16 mouse cellular contexts compared by ENCODE assay signal in the genomic region with DNA sequence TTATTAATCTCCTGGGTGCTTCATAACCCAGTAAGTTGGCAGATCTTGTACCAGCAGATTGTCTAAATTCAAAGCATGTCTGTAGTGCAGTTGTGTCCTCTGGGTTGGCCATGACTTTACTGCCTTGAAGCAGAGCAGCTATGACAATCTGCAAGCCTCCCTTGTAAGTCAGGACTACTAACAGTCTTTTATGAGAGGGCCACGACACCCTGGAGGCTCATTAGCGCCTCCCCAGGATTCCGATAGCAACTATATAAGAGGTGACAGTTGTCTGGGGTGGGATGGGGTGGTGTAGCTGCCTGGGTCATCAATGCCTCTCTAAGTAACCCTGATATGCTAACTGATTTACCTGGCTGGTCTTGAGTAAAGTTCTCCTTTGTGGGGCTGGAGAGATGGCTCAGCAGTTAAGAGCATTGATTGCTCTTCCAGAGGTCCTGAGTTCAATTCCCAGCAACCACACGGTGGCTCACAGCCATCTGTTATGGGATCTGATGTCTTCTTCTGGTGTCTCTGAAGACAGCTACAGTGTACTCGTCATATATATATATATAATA. TPM values are rescaled to one million over a fixed set of nuclear protein-coding genes. Genes with fewer than 3 reads are reported as not detected.
DNase-seq lines count a peak whose midpoint lies in the region; ATAC-seq and TF ChIP-seq lines count a peak whose summit lies in the region.
"Had no signal": no experiment of that assay in that cellular context is flagged by ENCODE, and none has a peak within 500 bp of the region (broad histone marks: within the 10 kb centered on the region; RNA-seq: fewer than 3 reads in every experiment).

No protein-coding gene starts in this region.

- TF ChIP-seq EP300 in heart, postnatal 0 days (IDR thresholded peaks at IDR 0.05; ENCODE audit: low read depth): no peak

- H3K4me3 ChIP-seq in heart, postnatal 0 days (ENCODE audit: low read depth, low read length): no peak overlapping the region
- H3K4me3 ChIP-seq in lung, embryonic 14.5 days (ENCODE audit: low read depth, low read length): no peak overlapping the region
- H3K4me3 ChIP-seq in stomach, embryonic 16.5 days (replicated peaks; ENCODE audit: low read length): no peak overlapping the region
- H3K4me3 ChIP-seq: forebrain, embryonic 15.5 days; myocyte had no signal

- H3K36me3 ChIP-seq in heart, postnatal 0 days (replicated peaks; ENCODE audit: control insufficient read depth, insufficient read depth, low read length): no peaks in the 10 kb centered on the region
- H3K36me3 ChIP-seq in lung, embryonic 14.5 days (ENCODE audit: insufficient read depth): no peaks in the 10 kb centered on the region
- H3K36me3 ChIP-seq in stomach, embryonic 16.5 days (ENCODE audit: control insufficient read depth, insufficient read depth, low read length): no peaks in the 10 kb centered on the region
- H3K36me3 ChIP-seq: forebrain, embryonic 15.5 days had no signal

- H3K9me3 ChIP-seq in heart, postnatal 0 days (replicated peaks; ENCODE audit: control insufficient read depth, low read length): no peaks in the 10 kb centered on the region
- H3K9me3 ChIP-seq in lung, embryonic 14.5 days (ENCODE audit: low read depth, low read length): no peaks in the 10 kb centered on the region
- no peaks in the 10 kb centered on the region for H3K9me3 ChIP-seq in stomach, embryonic 16.5 days (replicated peaks; ENCODE audit: control insufficient read depth, low read length)
- H3K9me3 ChIP-seq: forebrain, embryonic 15.5 days had no signal

- peak overlapping the region; percentile 9; the same call in 1 of the 2 replicates for H3K4me2 ChIP-seq in heart, postnatal 0 days (ENCODE audit: low read depth, low read length)
- no peak overlapping the region for H3K4me2 ChIP-seq in lung, embryonic 14.5 days
- H3K4me2 ChIP-seq in stomach, embryonic 16.5 days (ENCODE audit: low read depth, low read length): no peak overlapping the region
- H3K4me2 ChIP-seq: forebrain, embryonic 15.5 days; hindbrain, embryonic 14.5 days; midbrain, embryonic 11.5 days had no signal

- H3K27me3 ChIP-seq in heart, postnatal 0 days (ENCODE audit: control insufficient read depth, insufficient read depth, low read length): no peaks in the 10 kb centered on the region
- no peaks in the 10 kb centered on the region for H3K27me3 ChIP-seq in lung, embryonic 14.5 days (ENCODE audit: insufficient read depth, low read length)
- H3K27me3 ChIP-seq in stomach, embryonic 16.5 days (ENCODE audit: control insufficient read depth, insufficient read depth, low read length): no peaks in the 10 kb centered on the region
- H3K27me3 ChIP-seq: CH12.LX; forebrain, embryonic 15.5 days had no signal

- peak; percentile 47; the same call in 1 of the 2 replicates for ATAC-seq in heart, postnatal 0 days (ENCODE audit: insufficient read depth, low read depth)
- ATAC-seq in lung, embryonic 14.5 days (ENCODE audit: insufficient read depth): no peak
- ATAC-seq in stomach, embryonic 16.5 days (ENCODE audit: insufficient read depth, low FRiP score): no peak
- ATAC-seq: forebrain, embryonic 15.5 days had no signal

- DNase-seq in heart, postnatal 0 days (ENCODE audit: low spot score): peak; percentile 20
- no peak for DNase-seq in heart, postnatal 36 days
- no peak for DNase-seq in lung, embryonic 14.5 days
- DNase-seq in lung, adult 18-20 months: no peak
- DNase-seq in R1 (ENCODE audit: low read depth, low spot score): peak; percentile 45
- no peak for DNase-seq in gastrocnemius, postnatal 36 days
- DNase-seq: gastrocnemius, postnatal 10 days; kidney, adult 2 months; layer of hippocampus, adult 9-11 months; thymus, postnatal 4 days had no signal

- peaks cover 14% of the 10 kb centered on the region for H3K4me1 ChIP-seq in heart, postnatal 0 days (ENCODE audit: control insufficient read depth, insufficient read depth)
- H3K4me1 ChIP-seq in lung, embryonic 14.5 days (ENCODE audit: insufficient read depth): no peaks in the 10 kb centered on the region; the same call in 1 of the 2 replicates
- 0 out of 2 replicates have a peak, but pooled peaks cover 3% of the 10 kb centered on the region for H3K4me1 ChIP-seq in stomach, embryonic 16.5 days (ENCODE audit: control insufficient read depth, insufficient read depth, low read length)
- H3K4me1 ChIP-seq: forebrain, embryonic 15.5 days had no signal

- H3K9ac ChIP-seq in heart, postnatal 0 days (replicated peaks; ENCODE audit: low read depth, low read length): no peak overlapping the region
- H3K9ac ChIP-seq in lung, embryonic 14.5 days: no peak overlapping the region
- H3K9ac ChIP-seq in stomach, embryonic 16.5 days (ENCODE audit: low read length): 0 out of 2 replicates have a peak overlapping the region, but pooled peaks have one; percentile 2
- H3K9ac ChIP-seq: forebrain, embryonic 15.5 days; hindbrain, embryonic 14.5 days had no signal

- H3K27ac ChIP-seq in heart, postnatal 0 days (ENCODE audit: low read depth): peak overlapping the region; percentile 70
- peak overlapping the region; percentile 30; the same call in 1 of the 2 replicates for H3K27ac ChIP-seq in lung, embryonic 14.5 days (ENCODE audit: low read depth)
- H3K27ac ChIP-seq in stomach, embryonic 16.5 days (ENCODE audit: low read length): no peak overlapping the region
- H3K27ac ChIP-seq: forebrain, embryonic 15.5 days; hindbrain, embryonic 14.5 days had no signal

- 0 out of 2 replicates have a peak, but pooled peaks have one; percentile 6 for TF ChIP-seq CTCF in heart, postnatal 0 days (IDR thresholded peaks at IDR 0.05; ENCODE audit: low read depth)
- peak; percentile 19; the same call in 1 of the 2 replicates for TF ChIP-seq CTCF in lung, embryonic 14.5 days (IDR thresholded peaks at IDR 0.05; ENCODE audit: low read depth)

- intact Hi-C loops in heart, postnatal 36 days (cut with DNase I): no loop called here
- intact Hi-C loops in gastrocnemius, postnatal 36 days (cut with DNase I): no loop called here

- 46% methylated on average over 5 of the region's 5 CpGs for WGBS in heart, postnatal 0 days
- 36% methylated on average over 5 of the region's 5 CpGs for WGBS in lung, embryonic 14.5 days
- WGBS in stomach, embryonic 16.5 days: 36% methylated on average over 5 of the region's 5 CpGs

RNA-seq across cellular contexts. Expression of gene Mark3, which starts 11.2 kb away (rescaled TPM):
- 66.3 and 80.1 TPM in 2 replicates for total RNA-seq in heart, postnatal 0 days (2014; rRNA removed; ENCODE audit: low replicate concordance)
- polyA plus RNA-seq in heart, postnatal 0 days (2015; fragmentation: Nextera tagmentation; extraction: Ambion mirVana): 16.5 and 20.0 TPM in 2 replicates
- 10 to 100 TPM; 49.9 to 54.6 TPM for total RNA-seq in heart, postnatal 36 days (2021)
- polyA plus RNA-seq in lung, embryonic 14.5 days (2014; fragmentation: Nextera tagmentation; extraction: Ambion mirVana): 57.3 and 62.0 TPM in 2 replicates
- 17.6 and 20.1 TPM in 2 replicates for polyA plus RNA-seq in stomach, embryonic 16.5 days (2015; fragmentation: Nextera tagmentation; extraction: Ambion mirVana)
- total RNA-seq in gastrocnemius, postnatal 36 days (2021): 10 to 100 TPM; 49.6 to 51.3 TPM

RNA-seq across cellular contexts. Expression of gene Eif5, which starts 25.3 kb away (rescaled TPM):
- total RNA-seq in heart, postnatal 0 days (2014; rRNA removed; ENCODE audit: low replicate concordance): 153 and 223 TPM in 2 replicates
- 360 and 361 TPM in 2 replicates for polyA plus RNA-seq in heart, postnatal 0 days (2015; fragmentation: Nextera tagmentation; extraction: Ambion mirVana)
- 100 to 1,000 TPM; 130 to 152 TPM for total RNA-seq in heart, postnatal 36 days (2021)
- polyA plus RNA-seq in lung, embryonic 14.5 days (2014; fragmentation: Nextera tagmentation; extraction: Ambion mirVana): 479 and 486 TPM in 2 replicates
- 402 and 438 TPM in 2 replicates for polyA plus RNA-seq in stomach, embryonic 16.5 days (2015; fragmentation: Nextera tagmentation; extraction: Ambion mirVana)
- total RNA-seq in gastrocnemius, postnatal 36 days (2021): 100 to 1,000 TPM; 123 to 146 TPM

Comparison
In these comparisons a context has a peak if more than half of its experiments do, and no peak if none do; other contexts are left out.
1. DNase-seq: peak in heart, postnatal 0 days (single experiment) and R1 (single experiment); none in heart, postnatal 36 days (0 of 2), lung, embryonic 14.5 days (single experiment), lung, adult 18-20 months (0 of 2) and gastrocnemius, postnatal 36 days (0 of 2).